12 mouse cellular contexts compared by ENCODE assay signal in the genomic region with DNA sequence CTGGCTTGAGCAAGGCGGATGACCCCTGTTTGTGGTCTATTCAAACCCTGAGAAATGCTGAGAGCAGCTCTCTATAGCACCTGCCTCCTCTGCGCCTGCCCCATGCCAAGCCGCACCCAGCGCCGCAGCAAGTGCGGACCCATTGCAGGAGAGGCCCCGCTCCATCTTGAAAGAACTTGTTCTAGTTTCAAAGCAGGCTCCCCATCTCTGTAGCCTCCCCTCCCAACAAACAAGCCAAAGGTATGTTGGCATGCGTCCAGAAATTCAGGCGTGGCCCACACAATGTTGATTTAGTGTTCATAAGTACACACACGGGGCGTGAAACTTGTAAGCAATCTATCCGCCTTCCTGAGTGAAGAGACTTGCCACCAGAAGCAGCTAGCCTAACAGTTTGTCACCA. TPM values are rescaled to one million over a fixed set of nuclear protein-coding genes. Genes with fewer than 3 reads are reported as not detected.
DNase-seq lines count a peak whose midpoint lies in the region; ATAC-seq and TF ChIP-seq lines count a peak whose summit lies in the region.
"Had no signal": no experiment of that assay in that cellular context is flagged by ENCODE, and none has a peak within 500 bp of the region (broad histone marks: within the 10 kb centered on the region; RNA-seq: fewer than 3 reads in every experiment).

No protein-coding gene starts in this region.

- TF ChIP-seq POLR2A in liver, adult 2 months (IDR thresholded peaks at IDR 0.05; ENCODE audit: extremely low read depth, insufficient read depth, low read length), result no peak

- no peaks in the 10 kb centered on the region for H3K4me1 ChIP-seq in liver, adult 2 months (ENCODE audit: control insufficient read depth, insufficient read depth, low read length)
- H3K4me1 ChIP-seq in liver, embryonic 11.5 days (replicated peaks; ENCODE audit: control insufficient read depth, insufficient read depth, low read length), result no peaks in the 10 kb centered on the region
- H3K4me1 ChIP-seq in forebrain, embryonic 13.5 days, result peaks cover 24% of the 10 kb centered on the region

- no peaks in the 10 kb centered on the region for H3K9me3 ChIP-seq in liver, embryonic 11.5 days (ENCODE audit: control insufficient read depth, low read length)
- no peaks in the 10 kb centered on the region for H3K9me3 ChIP-seq in forebrain, embryonic 13.5 days (replicated peaks)
- H3K9me3 ChIP-seq: limb, embryonic 13.5 days had no signal

- ATAC-seq in liver, embryonic 11.5 days (replicated peaks; ENCODE audit: low FRiP score), result no peak
- ATAC-seq in forebrain, embryonic 13.5 days, result no peak

- no peak for TF ChIP-seq CTCF in liver, adult 2 months (IDR thresholded peaks at IDR 0.05; ENCODE audit: low read depth, low read length)

- 57% methylated on average over 12 of the region's 12 CpGs for WGBS in liver, adult 2 months
- WGBS in liver, embryonic 11.5 days, result 90% methylated on average over 12 of the region's 12 CpGs
- 64% methylated on average over 12 of the region's 12 CpGs for WGBS in forebrain, embryonic 13.5 days

- H3K27ac ChIP-seq in liver, adult 2 months (replicated peaks; ENCODE audit: insufficient read depth, low read depth, low read length), result no peak overlapping the region
- no peak overlapping the region for H3K27ac ChIP-seq in liver, embryonic 11.5 days (ENCODE audit: low read depth, low read length)
- peak overlapping the region; percentile 68 for H3K27ac ChIP-seq in forebrain, embryonic 13.5 days
- H3K27ac ChIP-seq: limb, embryonic 13.5 days had no signal

- H3K4me3 ChIP-seq in liver, adult 2 months (ENCODE audit: insufficient read depth, low read depth, low read length), result no peak overlapping the region
- no peak overlapping the region for H3K4me3 ChIP-seq in liver, embryonic 11.5 days (ENCODE audit: low read depth, low read length)
- peak overlapping the region; percentile 12; the same call in 1 of the 2 replicates for H3K4me3 ChIP-seq in forebrain, embryonic 13.5 days
- H3K4me3 ChIP-seq: limb, embryonic 13.5 days had no signal

- H3K4me2 ChIP-seq in liver, embryonic 11.5 days, result no peak overlapping the region
- peak overlapping the region; percentile 34; the same call in 1 of the 2 replicates for H3K4me2 ChIP-seq in forebrain, embryonic 13.5 days
- H3K4me2 ChIP-seq: limb, embryonic 13.5 days had no signal

- DNase-seq in liver, adult 2 months (ENCODE audit: extremely low read depth, low read depth, low spot score), result peak; percentile 11
- no peak for DNase-seq in liver, embryonic 11.5 days (ENCODE audit: low spot score)
- peak; percentile 62 to 74 for DNase-seq in lung, adult 18-20 months
- peak; percentile 7 for DNase-seq in urinary bladder, postnatal 25 days (ENCODE audit: low spot score)
- no peak for DNase-seq in cerebellum, postnatal 36 days
- no peak for DNase-seq in cerebellum, adult 9-10 months
- DNase-seq: adrenal gland, postnatal 14 days; cerebellum, postnatal 14 days; heart, postnatal 10 days had no signal

- no peaks in the 10 kb centered on the region for H3K79me2 ChIP-seq in liver, adult 2 months (ENCODE audit: control insufficient read depth, insufficient read depth, low read length)

- H3K9ac ChIP-seq in liver, adult 2 months (ENCODE audit: low read depth, low read length), result no peak overlapping the region
- no peak overlapping the region for H3K9ac ChIP-seq in liver, embryonic 11.5 days (ENCODE audit: low read depth, low read length)
- H3K9ac ChIP-seq in forebrain, embryonic 13.5 days, result no peak overlapping the region
- H3K9ac ChIP-seq: limb, embryonic 13.5 days had no signal

- H3K36me3 ChIP-seq in liver, adult 2 months (ENCODE audit: control insufficient read depth, insufficient read depth, low read length), result no peaks in the 10 kb centered on the region
- no peaks in the 10 kb centered on the region for H3K36me3 ChIP-seq in liver, embryonic 11.5 days (ENCODE audit: control insufficient read depth, insufficient read depth, low read length)
- no peaks in the 10 kb centered on the region for H3K36me3 ChIP-seq in forebrain, embryonic 13.5 days (ENCODE audit: poor library complexity, severe bottlenecking)
- H3K36me3 ChIP-seq: limb, embryonic 13.5 days had no signal

- no peaks in the 10 kb centered on the region for H3K27me3 ChIP-seq in liver, adult 2 months (ENCODE audit: control insufficient read depth, insufficient read depth, low read length)
- H3K27me3 ChIP-seq in liver, embryonic 11.5 days (replicated peaks; ENCODE audit: control insufficient read depth, insufficient read depth, low read length), result no peaks in the 10 kb centered on the region
- H3K27me3 ChIP-seq in forebrain, embryonic 13.5 days, result peaks cover 21% of the 10 kb centered on the region
- H3K27me3 ChIP-seq: limb, embryonic 13.5 days had no signal

RNA-seq across cellular contexts. Expression of a gene that starts 1.1 kb away (rescaled TPM):
- 1.9 and 8.7 TPM in 2 replicates for total RNA-seq in liver, adult 2 months (2014; rRNA removed)
- 3.1 and 11.0 TPM in 2 replicates for polyA plus RNA-seq in liver, adult 2 months (2012; rRNA removed)
- polyA plus RNA-seq in liver, embryonic 11.5 days (2014; fragmentation: Nextera tagmentation; extraction: Ambion mirVana), result 1.0 and 1.1 TPM in 2 replicates
- polyA plus RNA-seq in forebrain, embryonic 13.5 days (2015; fragmentation: Nextera tagmentation; extraction: Ambion mirVana), result 15.2 and 15.8 TPM in 2 replicates
- total RNA-seq: adrenal gland, postnatal 14 days; monocyte, adult 5-6 weeks had no signal

Comparison
In these comparisons a context has a peak if more than half of its experiments do, and no peak if none do; other contexts are left out.
1. DNase-seq: peak in liver, adult 2 months (single experiment), lung, adult 18-20 months (2 of 2) and urinary bladder, postnatal 25 days (single experiment); none in liver, embryonic 11.5 days (single experiment), cerebellum, postnatal 36 days (0 of 2) and cerebellum, adult 9-10 months (single experiment).